Mouse (Mus musculus): Measurements from ENCODE around the gene Hs6st3. TPM values are rescaled to one million over a fixed set of nuclear protein-coding genes. Genes with fewer than 3 reads are reported as not detected.
A peak's percentile ranks its signal among the peaks of the same experiment; 100 is the strongest.

The Hs6st3 gene
- total RNA-seq (2021): 10 to 100 TPM; 91.9 to 95.5 TPM

- peak in 1 of 2 experiments; percentile 45 for DNase-seq (ENCODE audit: extremely low spot score in 1 of 2, low spot score in 2 of 2)
- intact Hi-C loops (cut with DNase I): loop anchor here (5.0 kb wide), 1 partner anchor 714 kb away; no protein-coding TSS in a partner anchor
Observed at GRCm38 (mm10) chr14:119137906-119138785, at the start of gene Hs6st3. Gene Hs6st3 (plus strand): TSS chr14:119138341.

- intact Hi-C loops (cut with DNase I): no loop called here
- peak; percentile 82 to 91 for DNase-seq (ENCODE audit: extremely low spot score in 1 of 2, low spot score in 2 of 2)
Observed at GRCm38 (mm10) chr14:119098851-119099569, 39.1 kb upstream of the Hs6st3 start, which contains the start of gene Uggt2. Gene Uggt2 (minus strand): TSS chr14:119099430.

GRCm38 (mm10) chr14:119099570-119099891 lies 38.6 kb upstream of the Hs6st3 start:
- intact Hi-C loops (cut with DNase I): no loop called here
- DNase-seq (ENCODE audit: extremely low spot score in 1 of 2, low spot score in 2 of 2): no peak

- intact Hi-C loops (cut with DNase I): no loop called here
- DNase-seq (ENCODE audit: extremely low spot score in 1 of 2, low spot score in 2 of 2): no peak
Observed at GRCm38 (mm10) chr14:119107591-119107990, 30.6 kb upstream of the Hs6st3 start.

- no peak for DNase-seq (ENCODE audit: extremely low spot score in 1 of 2, low spot score in 2 of 2)
- intact Hi-C loops (cut with DNase I): no loop called here
Observed at GRCm38 (mm10) chr14:119108776-119109301, 29.3 kb upstream of the Hs6st3 start.

- no peak for DNase-seq (ENCODE audit: extremely low spot score in 1 of 2, low spot score in 2 of 2)
- intact Hi-C loops (cut with DNase I): loop anchor here (5.0 kb wide), 1 partner anchor 948 kb away; no protein-coding TSS in a partner anchor
Observed at GRCm38 (mm10) chr14:119109776-119110218, 28.3 kb upstream of the Hs6st3 start.

- intact Hi-C loops (cut with DNase I): loop anchor here (5.0 kb wide), 1 partner anchor 945 kb away; no protein-coding TSS in a partner anchor
- no peak for DNase-seq (ENCODE audit: extremely low spot score in 1 of 2, low spot score in 2 of 2)
Observed at GRCm38 (mm10) chr14:119112558-119112957, 25.6 kb upstream of the Hs6st3 start.

- DNase-seq (ENCODE audit: extremely low spot score in 1 of 2, low spot score in 2 of 2): no peak
- intact Hi-C loops (cut with DNase I): no loop called here
Observed at GRCm38 (mm10) chr14:119123582-119123981, 14.6 kb upstream of the Hs6st3 start.

- intact Hi-C loops (cut with DNase I): no loop called here
- DNase-seq (ENCODE audit: extremely low spot score in 1 of 2, low spot score in 2 of 2): no peak
Observed at GRCm38 (mm10) chr14:119124061-119124460, 14.1 kb upstream of the Hs6st3 start.

- intact Hi-C loops (cut with DNase I): no loop called here
- DNase-seq (ENCODE audit: extremely low spot score in 1 of 2, low spot score in 2 of 2): no peak
Observed at GRCm38 (mm10) chr14:119125840-119126239, 12.3 kb upstream of the Hs6st3 start.

GRCm38 (mm10) chr14:119127330-119127729 lies 10.8 kb upstream of the Hs6st3 start:
- DNase-seq (ENCODE audit: extremely low spot score in 1 of 2, low spot score in 2 of 2): no peak

GRCm38 (mm10) chr14:119137512-119137905 lies 632 bp upstream of the Hs6st3 start:
- intact Hi-C loops (cut with DNase I): loop anchor here (5.0 kb wide), 1 partner anchor 715 kb away; no protein-coding TSS in a partner anchor
- DNase-seq (ENCODE audit: extremely low spot score in 1 of 2, low spot score in 2 of 2): peak; percentile 80 to 85

More at GRCm38 (mm10) chr14:119127330-119127729, 10.8 kb upstream of the Hs6st3 start:
- intact Hi-C loops (cut with DNase I): no loop called here

- DNase-seq (ENCODE audit: extremely low spot score in 1 of 2, low spot score in 2 of 2): no peak
- intact Hi-C loops (cut with DNase I): loop anchor here (5.0 kb wide), 1 partner anchor 714 kb away; no protein-coding TSS in a partner anchor
Observed at GRCm38 (mm10) chr14:119138786-119139100, 602 bp downstream of the Hs6st3 start.

GRCm38 (mm10) chr14:119139381-119139950 lies 1.3 kb downstream of the Hs6st3 start:
- DNase-seq (ENCODE audit: extremely low spot score in 1 of 2, low spot score in 2 of 2): no peak
- intact Hi-C loops (cut with DNase I): loop anchor here (5.0 kb wide), 1 partner anchor 713 kb away; no protein-coding TSS in a partner anchor

GRCm38 (mm10) chr14:119153088-119153487 lies 14.9 kb downstream of the Hs6st3 start:
- intact Hi-C loops (cut with DNase I): no loop called here
- DNase-seq (ENCODE audit: extremely low spot score in 1 of 2, low spot score in 2 of 2): no peak

GRCm38 (mm10) chr14:119193905-119194304 lies 55.8 kb downstream of the Hs6st3 start:
- intact Hi-C loops (cut with DNase I): no loop called here
- no peak for DNase-seq (ENCODE audit: extremely low spot score in 1 of 2, low spot score in 2 of 2)

- intact Hi-C loops (cut with DNase I): no loop called here
- no peak for DNase-seq (ENCODE audit: extremely low spot score in 1 of 2, low spot score in 2 of 2)
Observed at GRCm38 (mm10) chr14:119203508-119203907, 65.4 kb downstream of the Hs6st3 start.

GRCm38 (mm10) chr14:119215576-119216309 lies 77.6 kb downstream of the Hs6st3 start:
- DNase-seq (ENCODE audit: extremely low spot score in 1 of 2, low spot score in 2 of 2): peak in 1 of 2 experiments; percentile 11
- intact Hi-C loops (cut with DNase I): no loop called here
